Mouse (Mus musculus) brain, embryonic 14.5 days (tissue): ENCODE data around the gene Gimd1. TPM values are rescaled to one million over a fixed set of nuclear protein-coding genes. Genes with fewer than 3 reads are reported as not detected.

Source experiments
- DNase-seq: peaks from one replicate; pipeline ENCODE4 v3.0.0-alpha.2; 2011; ENCODE audit warnings: low read depth
- CTCF ChIP-seq: fragments of 200-500 bp; IDR thresholded peaks from 2 replicates; pipeline ENCODE4 v1.5.1; 2012; ENCODE audit warnings: inconsistent platforms, mild to moderate bottlenecking, moderate library complexity, borderline replicate concordance; ENCODE audit not compliant: insufficient read depth, insufficient read length; ENCODE audit errors: extremely low read depth
- POLR2A ChIP-seq: fragments of 200-500 bp; IDR thresholded peaks from 2 replicates; pipeline ENCODE4 v1.6.1; 2012; ENCODE audit warnings: mild to moderate bottlenecking, inconsistent platforms, borderline replicate concordance; ENCODE audit not compliant: poor library complexity, insufficient read depth, insufficient read length, severe bottlenecking; ENCODE audit errors: extremely low read depth
- polyA plus RNA-seq: library from polyadenylated mRNA; depleted of rRNA; stranded (reverse); fragments of >200 nt; gene quantifications from 2 replicates; pipeline ENCODE4 v1.2.3, GENCODE M21; 2012; rRNA removed

The Gimd1 gene
- polyA plus RNA-seq, result not detected in 2 replicates

- no peak for DNase-seq
- TF ChIP-seq POLR2A (no peak), CTCF (no peak)
These were observed at the start of gene Gimd1 for GRCm38 (mm10) chr3:132629601-132630239. Gene Gimd1 (plus strand): TSS chr3:132629820.

- no peak for DNase-seq
These were observed 48.4 kb upstream of the Gimd1 start for GRCm38 (mm10) chr3:132581198-132581597.

GRCm38 (mm10) chr3:132582339-132582738 lies 47.3 kb upstream of the Gimd1 start:
- DNase-seq, result no peak
- TF ChIP-seq POLR2A, result no peak
- TF ChIP-seq CTCF, result no peak

More at GRCm38 (mm10) chr3:132581198-132581597, 48.4 kb upstream of the Gimd1 start:
- no peak for TF ChIP-seq CTCF
- TF ChIP-seq POLR2A, result no peak

- TF ChIP-seq POLR2A (no peak), CTCF (no peak)
- peak; percentile 10 for DNase-seq
These were observed 44.3 kb upstream of the Gimd1 start for GRCm38 (mm10) chr3:132585122-132585972.

- TF ChIP-seq POLR2A, result no peak
- TF ChIP-seq CTCF, result no peak
- no peak for DNase-seq
These were observed 41.5 kb upstream of the Gimd1 start for GRCm38 (mm10) chr3:132588146-132588545.

- TF ChIP-seq POLR2A, result no peak
- no peak for TF ChIP-seq CTCF
- DNase-seq, result no peak
These were observed 39.6 kb upstream of the Gimd1 start for GRCm38 (mm10) chr3:132590010-132590409.

GRCm38 (mm10) chr3:132590604-132591003 lies 39.0 kb upstream of the Gimd1 start:
- TF ChIP-seq CTCF (no peak), POLR2A (no peak)
- DNase-seq, result no peak

GRCm38 (mm10) chr3:132628741-132629140 lies 879 bp upstream of the Gimd1 start:
- DNase-seq, result peak; percentile 27

GRCm38 (mm10) chr3:132633261-132633660 lies 3.6 kb downstream of the Gimd1 start:
- TF ChIP-seq CTCF (no peak), POLR2A (no peak)
- no peak for DNase-seq

More at GRCm38 (mm10) chr3:132628741-132629140, 879 bp upstream of the Gimd1 start:
- TF ChIP-seq CTCF (peak; percentile 3; the same call in 1 of the 2 replicates), POLR2A (no peak)

GRCm38 (mm10) chr3:132637080-132637479 lies 7.5 kb downstream of the Gimd1 start:
- DNase-seq, result no peak
- no peak for TF ChIP-seq CTCF
- TF ChIP-seq POLR2A, result no peak

- TF ChIP-seq CTCF (no peak), POLR2A (no peak)
These were observed 14.5 kb downstream of the Gimd1 start for GRCm38 (mm10) chr3:132644071-132644470.

More at GRCm38 (mm10) chr3:132644071-132644470, 14.5 kb downstream of the Gimd1 start:
- no peak for DNase-seq
